Mouse (Mus musculus): ENCODE measurements at regions not wholly inside any gene's neighbourhood (a gene's known extent, or its start where the extent isn't known, plus 50 kb on each side); places are given as distances from the start of the nearest gene placed in this dataset.

DNA sequence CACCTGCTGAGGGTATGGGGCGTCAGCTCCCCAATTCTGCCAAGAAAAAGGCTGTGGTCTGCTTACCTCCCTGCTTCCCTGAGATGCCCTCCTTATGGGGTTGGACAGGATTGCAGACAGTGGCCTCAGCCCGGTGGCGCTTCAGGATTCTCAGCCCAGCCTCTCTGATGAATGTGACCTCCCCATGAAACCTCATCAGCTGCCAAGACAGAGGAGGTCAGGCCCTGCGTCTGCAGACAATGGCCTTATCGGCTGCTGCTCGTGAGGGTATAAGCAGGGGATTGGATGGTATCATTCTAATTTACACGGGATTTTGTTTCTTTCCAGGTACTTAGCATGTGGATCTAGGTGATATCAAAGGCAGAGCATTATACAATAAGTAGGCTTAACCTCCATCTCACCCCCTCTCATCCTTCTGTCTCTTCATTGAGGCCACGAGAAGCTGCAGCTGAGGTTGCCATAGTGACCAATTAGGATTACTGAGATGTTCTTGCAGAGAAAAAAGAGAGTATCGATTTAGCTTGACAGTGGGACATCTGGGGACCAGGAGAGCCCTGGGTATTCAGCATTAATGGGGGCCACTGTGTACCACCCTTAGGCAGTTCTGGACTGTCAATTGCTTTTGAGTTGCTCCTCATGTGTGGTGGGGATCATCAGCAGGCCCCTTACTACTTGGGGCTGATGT lies 327.6 kb upstream of the 4931429L15Rik start:
- ATAC-seq (replicated peaks; ENCODE audit: low FRiP score, poor library complexity, severe bottlenecking): no peak

DNA sequence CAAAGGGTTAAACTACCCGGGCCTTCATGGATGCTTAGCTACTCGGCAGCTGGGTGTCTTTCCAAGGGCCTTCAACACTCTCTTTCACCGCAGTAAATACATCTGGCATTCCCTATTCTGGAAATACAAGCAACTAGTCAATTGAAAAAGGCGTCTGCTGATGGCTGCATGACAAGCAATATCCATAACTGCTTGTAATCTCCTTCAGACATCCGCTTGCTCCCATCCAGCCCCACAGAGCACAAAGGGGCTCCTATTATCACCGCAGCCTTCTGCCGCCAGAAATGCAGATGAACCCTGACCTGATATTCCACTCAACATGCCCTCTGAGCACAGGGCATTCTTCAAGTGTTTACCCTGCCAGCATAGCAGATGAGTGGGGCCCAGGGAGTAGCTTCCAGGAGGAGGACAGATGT lies 325.7 kb upstream of the 4931429L15Rik start:
- no peak for ATAC-seq (replicated peaks; ENCODE audit: low FRiP score, poor library complexity, severe bottlenecking)

GRCm38 (mm10) chr9:46643551-46643950 lies 323.8 kb upstream of the 4931429L15Rik start:
- ATAC-seq (replicated peaks; ENCODE audit: low FRiP score, poor library complexity, severe bottlenecking): no peak

DNA sequence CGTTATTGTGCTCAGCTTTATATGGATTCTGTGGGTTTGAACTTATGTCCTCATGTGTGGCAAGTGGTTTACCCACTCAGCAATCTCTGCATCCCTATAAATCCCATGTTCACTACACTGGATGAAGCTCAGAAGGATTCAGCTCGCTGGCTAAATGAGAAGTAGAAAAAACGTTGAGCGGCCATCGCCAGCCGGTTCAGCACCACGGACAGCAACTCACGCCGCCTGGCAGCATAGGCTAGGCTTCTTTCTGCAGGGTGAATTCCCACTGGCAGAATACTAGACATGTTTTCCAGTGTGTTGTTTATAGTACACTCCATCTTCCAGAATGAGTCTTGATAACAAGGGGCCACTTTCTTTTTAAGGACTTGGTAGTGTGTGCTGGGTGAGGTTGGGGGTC lies 322.9 kb upstream of the 4931429L15Rik start:
- no peak for ATAC-seq (replicated peaks; ENCODE audit: low FRiP score, poor library complexity, severe bottlenecking)

DNA sequence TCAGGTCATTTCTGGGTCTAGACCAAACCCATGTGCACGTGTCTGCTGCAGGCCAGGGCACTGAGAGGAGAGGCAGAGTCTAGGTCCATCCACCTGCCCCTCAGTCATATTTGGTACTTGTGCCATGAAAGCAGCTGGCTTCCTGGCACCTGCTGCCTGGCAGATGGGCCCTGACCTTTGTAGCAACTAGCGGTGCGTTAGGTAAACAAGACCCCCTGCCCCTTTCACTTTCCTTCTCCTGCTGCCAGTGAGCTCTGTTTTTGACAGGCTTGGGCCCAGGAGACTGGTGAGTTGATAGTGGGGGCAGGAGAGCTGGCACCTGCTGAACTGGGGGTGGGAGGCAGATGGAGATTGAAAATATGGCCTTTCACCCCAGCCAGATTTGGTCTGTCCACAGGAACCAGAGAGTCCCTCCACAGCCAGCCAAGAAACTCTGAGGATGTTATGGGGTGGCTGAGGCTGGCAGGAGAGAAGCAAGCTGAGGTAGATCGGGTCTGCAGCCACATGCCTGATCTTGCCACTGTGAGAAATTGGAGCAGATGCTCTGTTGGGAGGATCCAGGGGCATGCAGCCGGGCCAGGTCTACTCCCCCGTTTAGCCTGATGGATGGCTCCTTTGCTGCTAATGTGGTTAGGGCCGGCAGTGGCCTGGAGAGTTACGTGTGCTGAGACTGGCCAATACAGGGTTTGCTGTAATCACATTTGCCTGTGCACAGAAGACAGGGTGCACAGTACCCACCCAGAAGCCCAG lies 316.6 kb upstream of the 4931429L15Rik start:
- no peak for ATAC-seq (replicated peaks; ENCODE audit: low FRiP score, poor library complexity, severe bottlenecking)

DNA sequence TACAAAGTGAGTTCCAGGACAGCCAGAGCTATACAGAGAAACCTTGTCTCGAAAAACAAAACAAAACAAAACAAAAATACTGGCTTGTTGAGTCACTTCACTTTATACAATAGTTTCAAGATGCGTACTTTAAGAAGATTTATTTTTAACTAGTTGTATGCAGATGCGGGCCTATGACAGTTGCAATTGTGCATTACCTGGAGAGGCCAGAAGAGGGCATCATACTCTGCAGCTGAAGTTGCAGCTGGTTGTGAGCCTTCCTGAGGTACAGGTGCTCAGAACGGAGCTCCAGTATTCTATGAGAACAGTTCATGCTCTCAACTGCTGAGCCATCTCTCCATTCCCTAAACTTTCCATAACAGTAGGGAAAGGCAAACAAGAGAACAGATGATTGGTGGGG lies 314.2 kb upstream of the 4931429L15Rik start:
- no peak for ATAC-seq (replicated peaks; ENCODE audit: low FRiP score, poor library complexity, severe bottlenecking)

- no peak for ATAC-seq (replicated peaks; ENCODE audit: low FRiP score, poor library complexity, severe bottlenecking)
Observed at GRCm38 (mm10) chr9:46632576-46632975, 312.8 kb upstream of the 4931429L15Rik start.

- ATAC-seq (replicated peaks; ENCODE audit: low FRiP score, poor library complexity, severe bottlenecking): no peak
Observed at GRCm38 (mm10) chr9:46622255-46622654, 302.5 kb upstream of the 4931429L15Rik start.

DNA sequence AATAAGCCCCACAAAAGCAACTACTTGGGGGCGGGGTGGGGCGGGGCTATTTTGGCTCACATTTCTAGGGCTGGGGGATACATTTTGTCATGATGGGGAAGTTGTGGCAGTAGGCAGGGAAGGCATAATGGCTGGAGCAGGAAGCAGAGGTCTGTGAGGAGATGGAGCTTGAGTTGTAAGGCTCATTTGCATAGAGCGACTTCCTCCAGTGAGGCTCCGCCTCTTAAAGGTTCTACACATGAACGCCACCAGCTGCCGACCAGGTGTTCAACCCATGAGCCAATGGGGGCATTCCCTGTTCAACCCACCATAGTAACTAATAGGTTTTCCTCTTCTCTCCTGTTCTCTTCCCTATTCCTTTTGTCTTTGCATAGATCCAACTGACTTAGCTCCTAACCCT lies 302.1 kb upstream of the 4931429L15Rik start:
- ATAC-seq (replicated peaks; ENCODE audit: low FRiP score, poor library complexity, severe bottlenecking): no peak

GRCm38 (mm10) chr9:46610101-46611005 lies 290.6 kb upstream of the 4931429L15Rik start:
- no peak for ATAC-seq (replicated peaks; ENCODE audit: low FRiP score, poor library complexity, severe bottlenecking)

- no peak for ATAC-seq (replicated peaks; ENCODE audit: low FRiP score, poor library complexity, severe bottlenecking)
Observed at GRCm38 (mm10) chr9:46608695-46609094, 288.9 kb upstream of the 4931429L15Rik start.

- ATAC-seq (replicated peaks; ENCODE audit: low FRiP score, poor library complexity, severe bottlenecking): no peak
Observed at GRCm38 (mm10) chr9:46600803-46601202, 281.0 kb upstream of the 4931429L15Rik start.

GRCm38 (mm10) chr9:46599931-46600708 lies 280.3 kb upstream of the 4931429L15Rik start:
- no peak for ATAC-seq (replicated peaks; ENCODE audit: low FRiP score, poor library complexity, severe bottlenecking)

DNA sequence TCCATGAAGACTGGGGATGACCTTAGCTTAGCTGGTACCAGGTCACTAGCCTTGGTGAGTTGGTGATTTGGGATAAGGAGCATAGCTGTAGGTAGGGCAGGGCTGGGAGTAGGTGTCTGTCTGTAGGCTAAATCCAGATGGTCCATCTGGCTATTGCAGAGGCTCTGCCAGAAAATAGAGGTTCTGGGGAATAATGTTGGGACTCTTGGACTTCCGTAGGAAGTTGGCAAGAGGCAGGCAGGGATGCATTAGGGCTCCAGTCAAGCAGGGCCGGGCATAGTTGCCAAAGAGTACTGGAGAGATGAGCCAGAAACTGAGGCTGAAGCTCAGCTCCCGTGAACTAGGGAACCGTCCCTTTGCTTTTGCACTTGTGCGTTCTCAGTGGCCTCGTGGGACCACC lies 278.7 kb upstream of the 4931429L15Rik start:
- no peak for ATAC-seq (replicated peaks; ENCODE audit: low FRiP score, poor library complexity, severe bottlenecking)

- no peak for ATAC-seq (replicated peaks; ENCODE audit: low FRiP score, poor library complexity, severe bottlenecking)
Observed at GRCm38 (mm10) chr9:46593444-46593843, 273.7 kb upstream of the 4931429L15Rik start.

GRCm38 (mm10) chr9:46592908-46593307 lies 273.1 kb upstream of the 4931429L15Rik start:
- ATAC-seq (replicated peaks; ENCODE audit: low FRiP score, poor library complexity, severe bottlenecking): no peak

DNA sequence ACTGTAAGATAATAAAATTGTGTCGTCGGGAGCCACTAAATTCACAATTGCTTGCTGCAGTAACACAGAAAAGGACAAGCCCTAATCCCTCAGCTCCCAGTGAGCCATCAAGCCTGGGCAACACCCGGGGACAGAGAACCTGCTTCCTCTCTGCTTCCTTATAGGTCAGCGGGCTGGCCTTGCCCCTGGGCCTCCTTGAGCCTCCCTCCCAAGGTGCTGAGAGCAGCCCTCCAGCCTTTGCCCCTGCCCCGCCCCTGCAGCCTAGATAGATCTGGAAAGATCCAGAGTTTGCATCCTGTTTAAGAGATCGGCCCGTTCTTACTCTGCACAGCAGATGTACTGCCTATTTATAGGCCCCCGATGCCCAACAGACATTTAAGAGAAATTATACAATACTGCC lies 267.0 kb upstream of the 4931429L15Rik start:
- no peak for ATAC-seq (replicated peaks; ENCODE audit: low FRiP score, poor library complexity, severe bottlenecking)

DNA sequence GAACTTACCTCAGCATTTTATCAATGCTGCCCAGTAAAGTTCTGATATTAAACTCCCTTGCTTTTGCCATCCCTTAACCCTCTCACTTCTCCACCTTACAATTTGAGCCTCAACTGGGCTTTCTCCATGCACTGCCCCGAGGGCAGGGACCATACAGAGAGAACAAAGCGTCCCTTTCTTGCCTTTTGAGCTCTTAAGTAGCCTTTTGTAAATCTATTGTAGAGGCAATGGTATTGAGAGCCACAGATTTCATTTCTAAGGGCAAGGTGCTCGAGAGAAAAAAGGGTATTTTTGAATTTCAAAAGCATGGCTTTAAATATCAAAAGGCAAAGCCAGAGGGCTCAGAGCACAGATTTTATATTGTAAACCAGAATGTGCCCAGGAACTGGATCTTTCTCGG lies 262.1 kb upstream of the 4931429L15Rik start:
- ATAC-seq (replicated peaks; ENCODE audit: low FRiP score, poor library complexity, severe bottlenecking): no peak

DNA sequence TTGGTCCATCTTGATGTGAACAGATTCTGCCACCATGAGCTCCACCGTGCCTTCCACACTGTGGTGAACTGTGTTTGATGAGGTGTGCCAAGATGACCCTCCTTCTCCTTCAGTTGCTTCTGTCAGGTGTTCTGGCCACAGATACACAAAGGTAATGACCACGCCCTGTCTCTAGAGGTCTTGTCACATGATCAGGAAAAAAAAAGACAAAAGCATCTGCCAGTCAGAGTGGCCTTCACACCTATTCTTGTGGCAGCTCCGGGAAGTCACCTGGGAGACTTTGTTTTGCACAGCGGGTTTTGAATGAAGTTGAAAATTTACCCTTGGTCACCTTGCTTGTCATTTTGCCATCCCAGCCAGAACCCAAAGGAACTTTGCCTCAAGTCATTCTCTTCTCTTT lies 242.5 kb upstream of the 4931429L15Rik start:
- ATAC-seq (replicated peaks; ENCODE audit: low FRiP score, poor library complexity, severe bottlenecking): no peak

- ATAC-seq (replicated peaks; ENCODE audit: low FRiP score, poor library complexity, severe bottlenecking): no peak
Observed at GRCm38 (mm10) chr9:46558481-46558880, 238.7 kb upstream of the 4931429L15Rik start.

All from erythroblast, adult 5-6 weeks (primary cell).